Mouse (Mus musculus): ENCODE data around the gene Samd4b.

Gene Samd4b

DNA sequence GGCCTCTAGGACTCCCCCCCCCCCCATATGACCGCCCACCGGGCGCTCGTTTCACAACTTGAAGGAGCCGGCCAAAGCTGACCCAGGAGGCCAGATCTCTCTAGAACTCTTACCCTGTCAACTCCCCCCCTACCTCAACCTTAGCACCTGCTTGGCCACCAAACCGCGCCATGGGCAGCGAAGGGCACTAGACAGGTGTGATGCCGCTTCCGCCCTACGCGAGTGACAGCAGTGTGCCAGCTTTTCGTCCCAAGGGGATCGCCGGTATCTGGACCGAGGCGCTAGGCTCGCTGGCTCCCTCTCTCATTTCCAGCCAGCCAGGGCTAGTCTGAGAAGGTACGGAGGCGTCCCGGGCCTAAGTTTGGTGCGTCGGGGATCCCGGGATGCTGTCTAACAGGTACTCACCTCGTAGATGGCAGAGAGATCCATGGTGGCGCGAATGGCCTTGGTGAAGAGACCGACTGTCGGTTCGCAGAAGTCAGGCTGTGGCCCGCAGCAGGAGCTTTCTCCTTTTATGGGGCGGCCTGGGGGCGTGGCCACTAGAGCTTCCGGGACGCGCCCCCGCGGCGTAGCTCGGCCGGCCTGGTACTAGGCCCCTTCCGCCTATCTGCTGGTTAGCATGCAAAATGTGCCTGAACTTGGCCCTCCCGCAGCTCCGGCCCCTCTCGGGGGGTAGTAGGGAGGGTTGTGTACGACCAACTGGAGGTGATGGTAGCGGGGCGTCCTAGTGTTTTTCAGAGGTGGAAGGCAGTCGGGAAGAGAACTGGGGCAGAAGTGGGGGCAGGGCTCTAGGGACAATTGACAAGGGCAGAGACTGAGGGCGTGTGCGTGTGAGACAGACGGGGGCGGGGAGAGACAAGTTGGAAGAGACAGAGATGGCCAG is 218.9 kb downstream of the Samd4b start:
- in situ Hi-C loops (cut with MseI, MboI), result no loop called here

DNA sequence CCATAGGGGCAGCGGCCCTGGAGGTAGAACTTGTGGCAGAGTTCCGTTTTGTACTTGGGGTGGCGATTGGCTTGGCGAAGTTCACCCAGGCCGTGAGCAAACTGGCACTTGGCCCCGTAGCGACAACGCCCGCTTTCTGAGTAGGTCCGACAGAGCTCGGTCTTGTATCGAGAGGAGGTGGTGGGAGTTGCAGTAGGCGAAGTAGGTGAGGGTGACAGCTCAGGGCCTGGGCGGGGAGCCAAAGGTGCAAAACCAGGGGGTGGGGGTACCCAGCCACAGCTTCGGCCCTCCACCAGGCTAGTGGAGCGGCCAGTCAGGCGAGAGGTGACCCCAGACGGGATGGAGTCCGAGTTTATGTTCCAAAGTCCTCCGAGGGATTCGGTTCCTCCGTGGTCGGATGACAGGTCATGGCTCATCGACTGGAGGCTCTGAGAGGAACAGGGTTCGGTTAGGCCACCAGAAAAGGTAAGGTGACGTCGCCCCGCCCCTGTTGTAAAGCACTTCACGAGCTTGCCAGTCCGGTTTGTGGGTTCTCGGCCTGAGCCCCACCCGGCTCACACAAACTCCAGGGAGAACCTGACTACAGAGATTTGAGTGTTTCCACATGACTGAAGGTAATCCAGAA is 219.8 kb downstream of the Samd4b start:
- in situ Hi-C loops (cut with MseI, MboI), result no loop called here

DNA sequence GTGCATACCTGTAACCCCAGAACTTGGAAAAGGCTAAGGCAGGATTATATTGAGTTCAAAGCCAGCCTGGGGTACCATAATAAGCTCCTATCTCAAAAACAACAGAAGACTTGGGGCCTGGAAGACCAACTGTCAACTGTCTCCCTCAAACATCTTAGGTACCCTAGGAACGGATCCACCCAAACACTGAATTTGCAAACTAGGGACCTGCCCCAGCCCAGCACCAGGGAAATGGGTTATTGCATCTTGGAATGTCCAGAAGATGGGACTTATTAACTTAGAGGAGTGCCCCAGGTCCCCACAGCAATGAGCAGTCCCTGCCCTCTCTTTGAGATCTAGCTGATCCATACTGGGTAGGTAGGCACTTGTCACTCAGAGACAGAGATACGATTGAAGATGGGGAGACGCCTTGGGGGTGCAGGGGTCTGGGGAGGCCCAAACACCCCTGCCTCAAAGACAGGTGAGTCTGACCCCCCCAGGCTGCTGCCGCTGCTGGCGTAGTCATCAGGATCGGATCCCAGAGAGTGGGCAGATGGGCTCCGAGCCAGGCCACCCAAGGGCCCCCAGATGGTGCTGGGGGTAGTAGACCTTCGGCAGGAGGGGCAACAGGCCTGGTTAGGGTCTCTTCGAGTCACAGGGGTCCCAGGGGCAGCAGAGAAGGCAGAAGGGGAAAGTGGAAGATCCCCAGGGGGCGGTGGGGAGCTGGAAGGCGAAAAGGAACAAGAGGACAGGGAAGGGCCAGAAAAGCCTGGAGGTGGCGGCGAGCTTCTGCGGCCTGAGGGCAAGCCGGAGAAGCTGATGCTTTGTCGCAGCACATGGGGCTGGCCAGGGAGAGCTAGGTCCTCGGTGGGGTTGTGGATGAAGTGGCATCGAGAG is 220.5 kb downstream of the Samd4b start:
- in situ Hi-C loops (cut with MseI, MboI), result no loop called here

DNA sequence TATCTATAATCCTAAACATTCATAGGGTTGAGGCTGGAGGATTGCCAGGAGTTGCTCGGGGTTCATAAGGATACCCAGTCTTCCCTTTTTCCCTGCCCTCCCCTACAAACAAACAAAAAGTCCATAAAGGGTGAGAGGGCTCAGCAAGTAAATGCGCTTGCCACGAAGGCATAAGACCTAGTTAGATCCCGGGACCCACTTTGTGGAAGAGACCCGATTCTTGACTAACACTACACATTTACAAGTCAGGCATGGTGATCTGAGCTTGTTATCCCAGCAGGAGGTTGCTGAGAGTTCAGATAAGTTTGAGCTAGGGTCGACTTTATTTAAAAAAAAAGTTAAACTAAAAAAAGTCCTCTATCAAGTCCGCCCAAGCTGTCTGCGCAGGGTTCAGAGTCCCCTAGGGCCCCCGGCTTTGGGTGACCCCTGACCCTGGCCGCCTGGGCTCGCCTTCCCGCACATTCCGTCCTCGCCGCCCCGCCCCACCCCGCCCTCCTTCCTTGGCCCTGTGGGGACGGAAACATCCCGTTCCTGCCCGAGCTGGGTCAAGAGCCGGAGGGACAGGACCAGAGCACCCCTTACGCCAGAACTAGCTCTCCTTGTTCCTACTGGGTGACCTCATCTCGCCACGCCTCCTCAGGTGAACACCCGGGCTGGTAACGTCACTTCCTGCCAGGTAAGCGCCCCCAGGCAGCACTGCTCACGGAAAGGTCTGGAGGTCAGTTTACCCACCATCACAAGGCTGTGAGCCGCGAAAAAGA is 221.8 kb downstream of the Samd4b start:
- in situ Hi-C loops (cut with MseI, MboI), result no loop called here

DNA sequence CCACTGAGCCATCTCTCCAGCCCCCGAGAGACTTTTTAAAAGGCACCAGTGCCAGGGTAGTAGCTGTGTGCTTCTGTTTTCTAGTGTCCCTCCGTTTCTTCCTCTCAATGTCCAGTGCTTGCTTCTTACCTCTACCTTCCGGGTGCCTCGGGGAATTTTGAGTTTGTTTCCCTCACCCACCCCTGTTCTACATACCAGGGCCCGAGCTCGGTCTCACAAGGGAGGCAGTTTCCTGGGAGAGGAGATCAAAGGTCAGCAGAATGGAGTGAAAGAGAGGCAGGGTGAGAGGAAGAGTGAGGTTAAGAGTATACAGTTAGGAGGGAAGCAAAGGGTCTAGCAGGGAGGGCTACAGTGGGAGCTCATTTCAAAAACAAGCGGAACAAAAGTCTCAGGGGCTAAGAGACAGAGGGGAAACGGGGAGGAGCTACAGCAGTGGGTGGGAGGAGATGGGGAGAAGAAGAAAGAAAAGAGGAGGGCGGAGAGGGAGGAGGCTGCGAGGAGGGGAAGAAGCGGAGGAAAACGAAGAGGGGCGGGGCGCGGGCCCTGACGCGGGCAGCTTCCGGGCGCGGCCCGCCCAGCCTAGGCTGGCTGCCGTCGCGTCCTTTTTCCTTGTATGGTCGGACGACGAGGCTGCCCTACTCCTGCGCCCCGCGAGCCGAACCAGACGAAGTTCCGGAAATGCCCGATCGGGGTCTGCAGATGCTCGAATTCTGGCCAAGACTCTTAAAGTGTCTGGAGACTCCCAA is 222.6 kb downstream of the Samd4b start:
- in situ Hi-C loops (cut with MseI, MboI), result no loop called here

DNA sequence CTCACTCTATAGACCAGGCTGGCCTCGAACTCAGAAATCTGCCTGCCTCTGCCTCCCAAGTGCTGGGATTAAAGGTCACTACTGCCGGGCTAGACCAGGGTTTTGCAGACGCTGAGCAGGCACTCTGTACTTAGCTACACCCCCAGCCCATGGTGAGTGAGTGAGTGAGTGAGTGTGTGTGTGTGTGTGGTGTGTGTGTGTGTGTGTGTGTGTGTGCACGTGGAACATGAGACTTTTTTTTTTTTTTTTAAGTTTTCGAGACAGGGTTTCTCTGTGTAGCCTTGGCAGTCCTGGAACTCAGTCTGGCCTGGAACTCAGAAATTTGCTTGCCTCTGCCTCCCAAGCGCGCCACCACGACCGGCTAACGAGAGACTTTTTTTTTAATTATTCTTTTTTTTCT is 223.3 kb downstream of the Samd4b start:
- in situ Hi-C loops (cut with MseI, MboI), result no loop called here

DNA sequence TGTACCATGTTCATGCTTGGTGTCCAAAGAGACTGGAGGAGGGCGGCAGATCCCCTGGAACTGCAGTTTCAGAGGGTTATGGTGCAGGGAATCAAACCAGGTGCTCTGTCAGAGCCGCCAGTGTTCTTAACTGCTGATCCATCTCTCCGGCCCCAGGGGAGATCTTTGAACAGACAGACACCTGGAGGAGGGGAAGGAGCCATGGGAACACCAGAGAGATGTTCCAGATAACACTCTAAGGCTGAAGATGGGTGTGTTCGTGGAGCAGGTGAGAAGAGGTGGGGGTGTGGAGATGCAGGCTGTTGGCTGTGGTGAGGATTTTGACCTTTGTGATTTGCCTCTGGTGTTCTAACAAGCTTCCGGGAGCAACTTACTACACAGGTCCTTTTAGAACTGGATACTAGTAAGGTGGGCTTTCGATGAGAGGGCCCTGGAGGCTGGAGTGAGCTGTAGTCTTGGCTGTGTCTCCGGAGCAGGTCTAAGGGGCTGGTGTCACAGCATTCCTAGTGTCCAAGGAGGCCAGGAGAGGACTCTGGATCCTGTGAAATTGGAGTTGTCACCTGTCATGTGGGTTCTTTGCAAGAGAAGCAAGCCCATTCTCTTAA is 224.0 kb downstream of the Samd4b start:
- in situ Hi-C loops (cut with MseI, MboI), result no loop called here

DNA sequence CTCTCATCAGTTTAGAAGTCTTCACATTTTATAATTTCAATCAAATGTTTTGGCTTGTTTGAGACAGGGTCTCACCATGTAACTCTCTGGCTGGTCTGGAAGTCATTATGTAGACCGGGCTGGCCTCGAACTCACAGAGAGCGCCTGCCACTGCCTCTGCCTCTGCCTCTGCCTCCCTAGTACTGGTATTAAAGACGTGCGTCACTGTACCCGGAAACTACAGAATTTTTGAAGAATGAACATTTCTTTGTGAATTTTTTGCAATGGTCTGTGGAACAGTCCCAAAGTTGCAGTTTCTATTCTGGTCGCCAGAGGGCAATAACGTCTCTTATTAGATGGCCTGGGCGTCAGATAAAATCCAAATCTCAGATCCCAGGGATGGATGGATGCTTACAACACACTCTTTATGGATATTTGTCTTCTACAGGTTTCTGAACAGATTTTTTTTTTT is 224.8 kb downstream of the Samd4b start:
- in situ Hi-C loops (cut with MseI, MboI), result no loop called here

DNA sequence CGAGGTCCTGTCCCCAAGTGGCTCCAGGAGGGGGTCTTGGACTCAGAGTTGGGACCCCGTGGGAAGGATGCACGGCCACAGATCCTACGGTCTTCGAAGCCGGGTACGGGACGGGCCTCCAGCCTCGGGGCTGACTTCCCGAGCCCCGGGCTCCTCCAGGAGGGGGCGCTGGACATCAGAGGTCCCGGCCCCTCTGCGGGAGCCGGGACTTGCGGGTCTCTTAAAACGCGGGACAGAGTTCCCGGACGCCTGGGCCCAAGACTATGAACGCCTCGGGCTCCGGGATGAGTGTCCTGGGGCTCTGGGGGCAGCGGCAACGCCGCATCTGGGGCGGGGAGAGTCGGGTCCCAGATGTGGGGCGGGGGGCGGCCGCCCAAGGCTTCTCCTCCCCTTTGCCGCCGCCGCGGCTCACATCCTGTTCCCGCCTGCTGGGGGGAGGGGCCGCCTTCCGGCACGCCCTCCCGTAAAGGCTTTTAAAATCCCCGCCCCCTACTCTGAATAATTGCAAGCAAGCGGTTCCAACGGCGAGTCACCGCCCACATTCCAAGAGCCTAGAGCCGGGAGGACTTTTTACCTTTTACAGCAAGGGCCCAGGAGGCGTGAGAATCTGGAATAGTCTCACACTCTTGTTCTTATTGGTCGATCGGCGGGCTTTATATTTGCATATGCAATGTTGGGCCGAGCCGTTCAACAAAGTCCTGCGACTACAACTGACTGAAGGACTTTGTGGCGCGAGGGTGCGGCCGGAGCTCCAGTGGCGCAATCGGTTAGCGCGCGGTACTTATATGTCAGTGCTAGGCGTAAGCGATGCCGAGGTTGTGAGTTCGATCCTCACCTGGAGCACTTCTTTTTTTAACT is 225.5 kb downstream of the Samd4b start, which contains the start of gene Plekhg2:
Gene Plekhg2 (minus strand): TSS at position 349 of the 858 bp plus-strand sequence.
- in situ Hi-C loops (cut with MseI, MboI), result no loop called here

DNA sequence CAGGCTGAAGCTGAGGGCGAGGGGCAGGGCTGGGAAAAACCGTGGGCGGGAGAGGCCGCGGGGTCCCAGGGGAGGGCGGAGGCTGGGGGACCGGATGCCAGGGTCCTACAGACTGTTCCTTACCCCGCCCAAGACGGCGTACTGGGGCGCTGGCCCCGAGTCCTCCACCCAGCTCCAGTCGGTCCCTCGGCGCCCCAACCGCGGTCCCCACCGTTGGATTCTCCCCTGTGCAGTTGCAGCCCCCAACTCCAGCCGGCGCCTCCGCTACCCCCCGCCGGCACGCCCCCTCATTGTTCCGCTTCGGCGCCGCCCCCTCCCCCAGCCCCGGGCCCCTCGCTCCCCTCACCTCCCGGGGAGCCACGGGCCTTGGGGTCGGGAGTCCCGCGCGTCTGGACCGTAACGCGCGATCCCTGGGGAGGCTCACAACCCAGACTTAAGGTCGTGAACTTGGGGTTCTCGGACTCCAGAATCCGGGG is 226.4 kb downstream of the Samd4b start:
- in situ Hi-C loops (cut with MseI, MboI), result no loop called here

DNA sequence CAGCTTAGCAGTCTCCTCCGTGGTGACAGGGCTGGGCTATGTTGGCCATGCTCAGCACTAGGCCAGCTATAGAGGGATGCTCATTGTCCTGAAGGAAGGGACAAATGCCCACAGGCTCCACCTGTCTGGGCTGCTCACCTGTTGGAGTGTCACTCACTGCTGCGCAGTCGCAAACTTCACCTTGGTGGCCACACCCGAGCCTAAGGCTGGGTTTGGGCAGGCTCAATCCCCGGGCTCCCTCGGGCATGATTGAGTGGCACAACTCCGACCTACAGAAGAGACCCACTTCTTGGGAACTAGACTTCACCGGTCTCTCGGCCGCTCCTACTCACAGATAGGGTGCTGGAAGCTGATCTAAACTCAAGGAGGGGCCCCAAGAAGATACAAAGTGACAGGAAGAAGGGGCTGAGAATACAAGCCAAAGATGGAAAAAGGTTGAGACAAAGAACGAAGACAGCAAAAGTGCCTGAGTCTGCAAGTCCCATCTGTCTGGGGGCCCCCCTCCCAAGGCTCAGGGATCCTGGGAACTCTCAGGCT is 226.9 kb downstream of the Samd4b start:
- in situ Hi-C loops (cut with MseI, MboI), result no loop called here

DNA sequence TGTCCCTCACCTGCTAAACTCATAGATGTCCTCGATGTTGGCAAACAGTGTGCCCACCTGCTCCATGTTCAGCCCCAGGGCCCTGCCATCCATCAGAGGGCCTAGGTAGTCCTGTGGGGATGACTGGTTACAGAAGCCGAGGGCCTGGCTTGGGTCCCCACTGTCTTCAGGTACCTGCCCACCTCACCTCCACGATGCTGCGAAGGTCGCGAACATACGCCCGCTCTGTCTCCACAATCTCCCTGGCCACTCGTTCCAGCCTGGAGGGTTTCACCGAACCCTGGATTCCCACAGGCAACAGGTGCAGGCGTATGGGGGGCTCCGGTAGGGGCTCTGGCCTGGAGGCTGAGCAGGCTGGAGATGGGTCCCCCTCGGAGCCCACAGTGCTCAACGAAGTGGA is 227.9 kb downstream of the Samd4b start:
- in situ Hi-C loops (cut with MseI, MboI), result no loop called here

DNA sequence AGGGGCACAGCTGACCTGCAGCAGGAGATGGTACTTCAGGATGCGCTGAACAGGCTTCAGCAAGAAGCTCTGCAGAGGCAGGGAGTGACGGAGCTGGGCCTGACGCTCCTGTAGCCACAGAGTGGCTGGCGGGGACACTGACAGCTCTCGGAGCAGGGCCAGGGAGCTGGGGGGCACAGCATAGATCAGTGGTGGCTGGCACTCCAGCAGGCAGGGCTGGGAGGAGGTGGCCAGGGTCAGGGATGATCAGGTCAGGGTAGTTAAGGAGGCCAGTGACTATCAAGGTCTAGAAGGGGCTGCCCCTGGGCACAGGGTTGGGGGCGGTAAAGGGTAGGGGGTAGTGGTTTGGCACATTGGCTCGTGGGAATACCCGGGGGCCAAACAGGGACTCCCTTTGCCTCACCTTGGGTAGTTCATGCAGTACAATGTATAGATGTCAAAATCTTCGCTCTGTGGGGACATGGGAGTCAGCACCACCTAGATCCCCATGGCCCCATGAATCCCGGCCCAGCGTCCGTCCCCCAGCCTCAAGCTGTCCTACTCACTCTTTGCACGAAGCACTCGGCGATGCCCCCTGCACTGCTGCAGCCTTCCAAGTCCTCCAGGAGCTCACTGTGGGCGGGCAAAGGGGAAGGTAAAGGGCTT is 229.5 kb downstream of the Samd4b start:
- in situ Hi-C loops (cut with MseI, MboI), result no loop called here

DNA sequence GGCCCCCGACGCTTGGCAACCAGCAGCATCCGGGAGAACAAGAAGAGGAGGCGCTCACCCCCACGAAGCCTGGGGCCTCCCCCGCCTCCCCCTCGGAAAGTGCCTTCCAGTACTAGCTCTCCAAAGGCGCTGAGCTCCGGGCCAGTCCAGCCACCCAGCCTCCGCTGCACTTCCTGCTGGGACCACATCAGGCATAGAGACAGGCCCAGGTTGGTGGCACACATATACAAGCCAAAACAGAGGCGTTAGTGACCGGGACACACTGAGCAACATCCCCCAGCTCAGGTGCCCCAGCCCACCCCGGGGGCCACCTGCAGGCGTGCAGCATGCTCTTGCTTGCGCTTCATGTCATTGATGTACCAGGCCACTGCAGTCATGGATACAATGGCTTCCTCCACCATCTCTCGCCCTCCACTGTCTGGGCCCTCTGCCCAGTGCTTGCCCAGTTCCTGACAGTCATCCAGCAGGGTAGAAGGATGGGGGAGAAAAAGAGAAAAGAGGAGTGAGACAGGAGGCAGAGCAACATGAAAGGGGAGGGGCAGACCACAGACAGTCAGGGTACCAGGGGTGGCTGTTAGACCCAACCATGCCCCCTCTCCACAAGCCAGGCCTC is 230.2 kb downstream of the Samd4b start:
- in situ Hi-C loops (cut with MseI, MboI), result no loop called here

DNA sequence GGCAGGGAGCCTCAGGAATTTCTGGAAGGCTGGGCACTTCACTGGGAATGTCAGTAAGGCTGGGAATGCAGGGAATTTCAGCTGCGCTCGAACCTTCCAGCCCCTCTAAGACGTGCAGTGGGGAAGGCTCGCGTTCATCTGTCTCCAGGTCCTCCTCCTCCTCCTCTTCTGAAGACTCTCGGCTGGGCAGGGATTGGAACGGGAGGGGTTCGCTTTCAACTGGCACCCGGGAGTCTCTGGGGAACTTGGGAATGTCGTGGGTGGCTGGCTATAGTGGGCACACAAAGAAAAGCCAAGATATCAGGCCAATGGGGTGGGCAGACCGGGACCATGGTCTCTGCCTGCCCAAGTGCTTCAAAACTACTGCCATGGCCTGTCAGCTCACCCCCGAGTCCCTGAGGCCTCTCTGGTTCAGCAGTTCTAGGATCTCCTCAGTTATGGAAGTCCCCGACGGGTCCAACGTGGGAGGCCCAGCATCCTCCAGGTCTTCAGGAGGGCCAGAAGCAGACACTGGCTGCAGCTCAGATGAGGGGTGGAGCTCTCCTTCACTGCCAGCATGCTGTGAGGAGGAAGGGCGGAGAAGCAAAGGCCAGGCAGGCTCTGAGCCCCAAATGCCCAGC is 235.4 kb downstream of the Samd4b start:
- in situ Hi-C loops (cut with MseI, MboI), result no loop called here

DNA sequence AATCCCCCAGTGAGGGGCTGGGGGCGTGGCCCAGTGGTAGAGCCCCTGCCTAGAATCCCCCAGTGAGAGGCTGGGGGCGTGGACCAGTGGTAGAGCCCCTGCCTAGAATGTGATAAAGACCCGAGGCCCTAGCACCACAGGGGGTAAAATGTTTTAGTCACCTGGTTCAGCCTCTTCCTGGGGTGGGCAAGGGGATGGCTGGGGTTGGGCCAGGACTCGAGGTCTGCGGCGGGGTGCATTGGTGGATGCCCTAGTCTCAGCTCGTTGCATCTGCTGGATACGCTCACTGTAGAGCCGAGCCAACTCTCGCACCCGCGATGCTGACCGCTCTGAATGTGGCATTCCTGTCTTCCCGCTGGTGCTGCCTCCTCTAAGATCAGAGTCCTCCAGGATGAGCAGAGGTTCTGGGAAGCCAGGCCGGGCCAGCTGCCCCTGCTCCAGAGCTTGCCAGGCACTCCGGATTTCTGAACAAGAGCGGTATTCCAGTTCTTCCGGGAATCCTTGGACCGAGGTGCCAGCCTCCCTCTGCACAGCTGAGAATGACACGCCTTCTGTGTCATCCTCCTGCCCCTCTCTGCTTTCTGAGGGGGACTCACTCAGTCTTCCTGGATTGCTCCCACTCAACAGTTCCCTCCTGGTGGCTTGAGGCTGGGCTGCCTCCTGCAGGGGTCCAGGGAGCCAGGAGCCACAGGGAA is 236.2 kb downstream of the Samd4b start:
- in situ Hi-C loops (cut with MseI, MboI), result no loop called here

DNA sequence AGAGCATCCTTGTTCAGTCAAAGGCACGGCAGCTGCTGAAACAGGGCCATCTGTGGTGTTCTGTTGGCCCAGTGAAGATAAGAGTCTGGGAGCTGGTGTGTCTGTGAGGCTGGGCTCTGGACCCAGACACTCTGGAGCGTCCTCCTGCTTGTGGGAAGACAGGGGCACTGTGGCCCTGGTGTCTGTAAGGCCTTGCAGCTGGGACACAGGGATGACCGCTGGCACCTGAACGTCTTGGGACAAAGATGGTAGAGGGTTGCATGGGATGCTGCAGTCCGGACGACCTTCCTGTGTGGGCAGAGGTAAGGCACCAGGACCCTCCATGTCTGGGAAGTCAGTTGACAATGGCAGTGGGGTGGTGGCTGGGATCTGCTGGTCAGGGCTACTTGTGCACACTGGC is 237.7 kb downstream of the Samd4b start:
- in situ Hi-C loops (cut with MseI, MboI), result no loop called here
